Mouse (Mus musculus) adrenal gland, postnatal 10 days (tissue): Measurements from ENCODE around the gene Ccdc15. TPM values are rescaled to one million over a fixed set of nuclear protein-coding genes. Genes with fewer than 3 reads are reported as not detected.

Experiments
- DNase-seq: peaks from one replicate; pipeline ENCODE4 v3.0.0; 2021; ENCODE audit warnings: mixed read lengths
- long read RNA-seq, 2 experiments: library from polyadenylated mRNA; stranded (forward); transcript quantifications; one replicate each; pipeline ENCODE4 v2.0.0; 2021
- total RNA-seq, 2 experiments: library from RNA; stranded (reverse); gene quantifications; 2 replicates each; pipeline ENCODE4 v1.2.3; 2021

Ccdc15 gene
- 1 to 10 TPM; 2.4 to 4.0 TPM for total RNA-seq
- long read RNA-seq, experiment 1, partial matches to known transcripts = 0 of 2 reads
- long read RNA-seq, experiment 1, other reads (novel, unspliced or antisense) = 2 of 2 reads
- long read RNA-seq, experiment 2 = 0 reads

- DNase-seq = peak; percentile 98
Measured at GRCm38 (mm10) chr9:37347988-37348642, at the start of gene Ccdc15. Ccdc15 (minus strand) TSS chr9:37348432.

GRCm38 (mm10) chr9:37393482-37394131, 45.4 kb upstream of the Ccdc15 start:
- DNase-seq = no peak

GRCm38 (mm10) chr9:37392071-37392470, 43.8 kb upstream of the Ccdc15 start:
- DNase-seq = no peak

- DNase-seq = no peak
Measured at GRCm38 (mm10) chr9:37390891-37391290, 42.7 kb upstream of the Ccdc15 start.

GRCm38 (mm10) chr9:37384284-37385182, 36.3 kb upstream of the Ccdc15 start:
- peak; percentile 66 for DNase-seq

GRCm38 (mm10) chr9:37383161-37383560, 34.9 kb upstream of the Ccdc15 start:
- no peak for DNase-seq

GRCm38 (mm10) chr9:37375718-37376117, 27.5 kb upstream of the Ccdc15 start:
- DNase-seq = no peak

GRCm38 (mm10) chr9:37371232-37371801, 23.1 kb upstream of the Ccdc15 start:
- DNase-seq = no peak

GRCm38 (mm10) chr9:37368860-37369259, 20.6 kb upstream of the Ccdc15 start:
- no peak for DNase-seq

- DNase-seq = no peak
Measured at GRCm38 (mm10) chr9:37368081-37368830, 20.0 kb upstream of the Ccdc15 start.

GRCm38 (mm10) chr9:37367301-37368080, 19.3 kb upstream of the Ccdc15 start, which contains the start of gene Hepacam:
Hepacam (plus strand) TSS chr9:37367351.
- no peak for DNase-seq

GRCm38 (mm10) chr9:37365706-37366105, 17.5 kb upstream of the Ccdc15 start:
- DNase-seq = peak; percentile 23

- DNase-seq = no peak
Measured at GRCm38 (mm10) chr9:37364392-37364791, 16.2 kb upstream of the Ccdc15 start.

GRCm38 (mm10) chr9:37363551-37363950, 15.3 kb upstream of the Ccdc15 start:
- no peak for DNase-seq

- no peak for DNase-seq
Measured at GRCm38 (mm10) chr9:37362881-37363280, 14.6 kb upstream of the Ccdc15 start.

GRCm38 (mm10) chr9:37362084-37362483, 13.9 kb upstream of the Ccdc15 start:
- DNase-seq = no peak

GRCm38 (mm10) chr9:37359331-37360220, 11.3 kb upstream of the Ccdc15 start:
- DNase-seq = peak; percentile 53

- no peak for DNase-seq
Measured at GRCm38 (mm10) chr9:37358713-37359330, 10.6 kb upstream of the Ccdc15 start.

- no peak for DNase-seq
Measured at GRCm38 (mm10) chr9:37354485-37354884, 6.3 kb upstream of the Ccdc15 start.
